Mouse (Mus musculus) embryonic facial prominence, embryonic 15.5 days (tissue): Measurements from ENCODE around the gene G6pdx. TPM values are rescaled to one million over a fixed set of nuclear protein-coding genes. Genes with fewer than 3 reads are reported as not detected.

Source experiments
- ATAC-seq: fragments of 200-750 bp; cut with Nextera tagmentation; 2 replicates; pipeline ENCODE4 v1.8.0; 2017; ENCODE audit warnings: low read depth, moderate TSS enrichment; ENCODE audit not compliant: insufficient number of reproducible peaks, low FRiP score, low TSS enrichment
- H3K27ac ChIP-seq: fragments of 300-500 bp; sonication (generic); replicated peaks from 2 replicates; pipeline ENCODE4 v1.5.1; 2015; ENCODE audit warnings: mild to moderate bottlenecking, inconsistent platforms
- H3K27me3 ChIP-seq: fragments of 300-500 bp; sonication (generic); 2 replicates; pipeline ENCODE4 v1.6.1; 2015; ENCODE audit warnings: inconsistent platforms
- H3K36me3 ChIP-seq: fragments of 300-500 bp; sonication (generic); 2 replicates; pipeline ENCODE4 v1.6.1; 2015; ENCODE audit warnings: mild to moderate bottlenecking, inconsistent platforms
- H3K4me1 ChIP-seq: fragments of 300-500 bp; sonication (generic); 2 replicates; pipeline ENCODE4 v1.6.1; 2015; ENCODE audit warnings: inconsistent platforms
- H3K4me2 ChIP-seq: fragments of 300-500 bp; sonication (generic); replicated peaks from 2 replicates; pipeline ENCODE4 v1.6.1; 2015; ENCODE audit warnings: mild to moderate bottlenecking, inconsistent platforms
- H3K4me3 ChIP-seq: fragments of 300-500 bp; sonication (generic); replicated peaks from 2 replicates; pipeline ENCODE4 v1.5.1; 2015; ENCODE audit warnings: mild to moderate bottlenecking, inconsistent platforms
- H3K9ac ChIP-seq: fragments of 300-500 bp; sonication (generic); 2 replicates; pipeline ENCODE4 v1.6.1; 2015; ENCODE audit warnings: inconsistent platforms
- H3K9me3 ChIP-seq: fragments of 300-500 bp; sonication (generic); replicated peaks from 2 replicates; pipeline ENCODE4 v1.6.1; 2016; ENCODE audit warnings: inconsistent platforms
- WGBS: fragments of 180-500 bp; shearing (Covaris S2); methylation state at CpG from one replicate; pipeline ENCODE4 v1.1.7; 2015; 5-methylcytosine and 5-hydroxymethylcytosine counted together
- polyA plus RNA-seq: library from polyadenylated mRNA; unstranded; fragments of >200 nt; fragmentation: Nextera tagmentation; extraction: Ambion mirVana; gene quantifications from 2 replicates; pipeline ENCODE4 v1.2.1, GENCODE M21; 2015

The G6pdx gene
- polyA plus RNA-seq, 1 experiment from 2014 or later = 65.4 TPM

GRCm38 (mm10) chrX:74400136-74400535, 28.9 kb downstream of the G6pdx start:
- Histone ChIP-seq H3K36me3 (no peaks in the 10 kb centered on the region), H3K9me3 (no peaks in the 10 kb centered on the region), H3K27ac (no peak overlapping the region), H3K9ac (no peak overlapping the region), H3K4me2 (no peak overlapping the region), H3K4me1 (no peaks in the 10 kb centered on the region), H3K27me3 (no peaks in the 10 kb centered on the region), H3K4me3 (no peak overlapping the region)
- 88% methylated on average over 3 of the region's 3 CpGs for WGBS
- ATAC-seq = no peak

GRCm38 (mm10) chrX:74392535-74393443, 36.2 kb downstream of the G6pdx start, which contains the start of the genes Fam3a and Ikbkg:
Gene Fam3a (minus strand): TSS chrX:74393272.
Gene Ikbkg (plus strand): TSS chrX:74393290.
- H3K36me3 ChIP-seq = no peaks in the 10 kb centered on the region
- ATAC-seq = peak; percentile 100
- peak within 1 kb of the TSS; percentile 51 for H3K4me2 ChIP-seq
- H3K4me1 ChIP-seq = 0 out of 2 replicates have a peak, but pooled peaks cover 4% of the 10 kb centered on the region
- no peaks in the 10 kb centered on the region for H3K9me3 ChIP-seq
- WGBS = 21% methylated on average over 30 of the region's 30 CpGs
- H3K27me3 ChIP-seq = no peaks in the 10 kb centered on the region
- peak within 1 kb of the TSS; percentile 50 for H3K9ac ChIP-seq
- H3K4me3 ChIP-seq = peak within 1 kb of the TSS; percentile 56
- peak within 1 kb of the TSS; percentile 82 for H3K27ac ChIP-seq

GRCm38 (mm10) chrX:74388153-74388552, 40.8 kb downstream of the G6pdx start:
- H3K36me3 ChIP-seq = no peaks in the 10 kb centered on the region

GRCm38 (mm10) chrX:74384451-74384850, 44.5 kb downstream of the G6pdx start:
- H3K4me1 ChIP-seq = no peaks in the 10 kb centered on the region
- H3K9me3 ChIP-seq = no peaks in the 10 kb centered on the region
- WGBS = 52% methylated on average over 2 of the region's 2 CpGs
- no peak overlapping the region for H3K9ac ChIP-seq
- H3K36me3 ChIP-seq = no peaks in the 10 kb centered on the region
- no peak for ATAC-seq
- H3K4me2 ChIP-seq = no peak overlapping the region
- no peak overlapping the region for H3K27ac ChIP-seq
- no peaks in the 10 kb centered on the region for H3K27me3 ChIP-seq
- no peak overlapping the region for H3K4me3 ChIP-seq

More at GRCm38 (mm10) chrX:74388153-74388552, 40.8 kb downstream of the G6pdx start:
- no peaks in the 10 kb centered on the region for H3K9me3 ChIP-seq
- no peak overlapping the region for H3K27ac ChIP-seq
- ATAC-seq = no peak
- no peaks in the 10 kb centered on the region for H3K27me3 ChIP-seq
- H3K4me3 ChIP-seq = no peak overlapping the region
- H3K4me2 ChIP-seq = no peak overlapping the region
- H3K4me1 ChIP-seq = 0 out of 2 replicates have a peak, but pooled peaks cover 4% of the 10 kb centered on the region
- no peak overlapping the region for H3K9ac ChIP-seq

GRCm38 (mm10) chrX:74372888-74373549, 56.0 kb downstream of the G6pdx start, which contains the start of the genes Ubl4a and Slc10a3:
Gene Ubl4a (minus strand): TSS chrX:74373218.
Gene Slc10a3 (minus strand): TSS chrX:74373349.
- ATAC-seq = peak; percentile 88
- no peak within 1 kb of the TSS for H3K27ac ChIP-seq
- 0 out of 2 replicates have a peak within 1 kb of the TSS, but pooled peaks have one; percentile 23 for H3K9ac ChIP-seq
- peak within 1 kb of the TSS; percentile 55 for H3K4me2 ChIP-seq
- no peaks in the 10 kb centered on the region for H3K36me3 ChIP-seq
- WGBS = 20% methylated on average over 32 of the region's 32 CpGs
- H3K9me3 ChIP-seq = no peaks in the 10 kb centered on the region
- H3K27me3 ChIP-seq = no peaks in the 10 kb centered on the region
- peak within 1 kb of the TSS; percentile 53 for H3K4me3 ChIP-seq
- no peaks in the 10 kb centered on the region for H3K4me1 ChIP-seq

GRCm38 (mm10) chrX:74368209-74368909, 60.6 kb downstream of the G6pdx start:
- Histone ChIP-seq H3K4me1 (peaks cover 3% of the 10 kb centered on the region; the same call in 1 of the 2 replicates), H3K36me3 (0 out of 2 replicates have a peak, but pooled peaks cover 8% of the 10 kb centered on the region), H3K4me3 (peak overlapping the region; percentile 57), H3K9me3 (no peaks in the 10 kb centered on the region), H3K4me2 (peak overlapping the region; percentile 51), H3K27me3 (no peaks in the 10 kb centered on the region), H3K27ac (peak overlapping the region; percentile 72), H3K9ac (peak overlapping the region; percentile 42)
- 20% methylated on average over 47 of the region's 49 CpGs for WGBS
- peak; percentile 86 for ATAC-seq

GRCm38 (mm10) chrX:74367512-74367911, 61.5 kb downstream of the G6pdx start:
- ATAC-seq = no peak
- Histone ChIP-seq H3K27me3 (no peaks in the 10 kb centered on the region), H3K4me1 (peaks cover 3% of the 10 kb centered on the region; the same call in 1 of the 2 replicates), H3K4me2 (peak overlapping the region; percentile 51), H3K9ac (peak overlapping the region; percentile 42; the same call in 1 of the 2 replicates), H3K36me3 (0 out of 2 replicates have a peak, but pooled peaks cover 8% of the 10 kb centered on the region), H3K4me3 (peak overlapping the region; percentile 57), H3K9me3 (no peaks in the 10 kb centered on the region), H3K27ac (no peak overlapping the region)
- 59% methylated on average over 10 of the region's 10 CpGs for WGBS

Other genes starting within 250 kb of the G6pdx start
- gene Flna, start 179.4 kb downstream of the G6pdx start, polyA plus RNA-seq = 226 and 234 TPM in 2 replicates
- 26.5 and 28.8 TPM in 2 replicates for gene Emd, start 174.5 kb downstream of the G6pdx start, polyA plus RNA-seq
- gene Rpl10, start 158.4 kb downstream of the G6pdx start, polyA plus RNA-seq = 678 and 798 TPM in 2 replicates
- gene Taz, start 147.3 kb downstream of the G6pdx start, polyA plus RNA-seq = 98.0 and 103 TPM in 2 replicates
- 16.8 and 20.1 TPM in 2 replicates for gene Dnase1l1, start 146.9 kb downstream of the G6pdx start, polyA plus RNA-seq
- 158 and 160 TPM in 2 replicates for gene Atp6ap1, start 132.1 kb downstream of the G6pdx start, polyA plus RNA-seq
- 223 and 260 TPM in 2 replicates for gene Gdi1, start 124.2 kb downstream of the G6pdx start, polyA plus RNA-seq
- 66.6 and 68.3 TPM in 2 replicates for gene Fam50a, start 116.2 kb downstream of the G6pdx start, polyA plus RNA-seq
- 20.2 and 21.5 TPM in 2 replicates for gene Plxna3, start 100.1 kb downstream of the G6pdx start, polyA plus RNA-seq
- gene Lage3, start 75.6 kb downstream of the G6pdx start, polyA plus RNA-seq = 96.2 and 101 TPM in 2 replicates
- gene Ubl4a, start 56.0 kb downstream of the G6pdx start, polyA plus RNA-seq = 76.4 and 78.5 TPM in 2 replicates
- 20.9 and 23.4 TPM in 2 replicates for gene Slc10a3, start 55.8 kb downstream of the G6pdx start, polyA plus RNA-seq
- gene Fam3a, start 35.9 kb downstream of the G6pdx start, polyA plus RNA-seq = 47.4 and 48.2 TPM in 2 replicates
- gene Ikbkg, start 35.9 kb downstream of the G6pdx start, polyA plus RNA-seq = 20.3 and 21.4 TPM in 2 replicates
- gene Gm6880, start 52.2 kb upstream of the G6pdx start, polyA plus RNA-seq = 0.84 TPM in 1 of 2 replicates, not detected in the other
- gene Olfr1326-ps1, start 145.7 kb upstream of the G6pdx start, polyA plus RNA-seq = not detected in 2 replicates
- 0.17 TPM in 1 of 2 replicates, not detected in the other for gene Olfr1325, start 163.5 kb upstream of the G6pdx start, polyA plus RNA-seq
- 0.07 TPM in 1 of 2 replicates, not detected in the other for gene Gm5640, start 216.4 kb upstream of the G6pdx start, polyA plus RNA-seq